Mouse (Mus musculus): ENCODE data around the gene Cpeb3.
"Not testable (repeated sequence)": the region's sequence is repeated elsewhere in the genome, so short reads cannot be mapped to it uniquely, and the experiment has no call there.

The Cpeb3 gene

DNA sequence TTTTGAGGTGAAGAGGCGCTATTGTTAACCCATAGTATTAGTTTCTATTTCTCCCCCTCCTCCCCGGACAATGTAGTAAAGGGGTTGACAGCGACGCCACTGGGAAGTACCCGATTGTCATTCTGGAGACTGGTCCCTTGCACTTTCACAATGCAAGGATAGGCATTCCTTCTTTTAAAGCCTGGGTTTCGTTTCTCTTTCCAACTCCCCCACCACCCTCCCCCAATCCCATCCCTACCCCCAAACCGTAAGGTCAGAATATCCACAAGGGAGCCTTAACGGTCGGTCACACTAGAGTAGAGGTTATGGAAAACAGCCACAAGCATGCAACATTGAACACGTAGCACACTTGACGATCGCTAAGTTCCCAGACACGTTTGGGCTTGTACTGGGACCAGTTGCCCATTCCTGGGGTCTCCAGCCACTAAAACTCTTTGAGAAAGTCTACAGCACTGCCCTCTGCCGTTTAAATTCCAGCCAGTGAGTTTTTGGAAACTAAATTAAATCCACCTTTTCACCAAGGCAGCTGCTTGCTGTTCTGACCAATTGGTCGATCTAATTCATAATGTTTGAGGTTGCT is at the start of gene Cpeb3:
Gene Cpeb3 (minus strand): TSS at position 426 of the 580 bp plus-strand sequence.
- DNase-seq (ENCODE audit: low spot score): peak; percentile 11

DNA sequence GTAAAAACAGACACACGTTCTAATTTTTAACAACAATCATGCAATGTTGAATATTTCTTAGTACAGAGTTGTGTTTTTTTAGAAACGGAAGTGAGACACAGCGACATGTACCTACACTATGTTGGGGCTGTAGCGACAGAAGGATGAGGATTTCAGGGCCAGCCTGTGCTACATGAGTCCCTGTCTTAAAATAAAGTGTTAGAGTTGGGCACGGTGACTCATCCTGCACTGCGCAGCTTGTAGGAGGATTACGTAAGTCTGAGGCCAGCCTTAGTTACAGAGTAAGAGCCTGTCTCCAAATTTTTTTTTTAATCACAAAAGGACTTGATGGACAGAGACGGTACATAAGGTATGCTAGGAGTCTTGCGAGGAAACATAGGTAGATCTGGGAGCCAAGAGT is 46.9 kb upstream of the Cpeb3 start:
- no peak for DNase-seq (ENCODE audit: low spot score)

DNA sequence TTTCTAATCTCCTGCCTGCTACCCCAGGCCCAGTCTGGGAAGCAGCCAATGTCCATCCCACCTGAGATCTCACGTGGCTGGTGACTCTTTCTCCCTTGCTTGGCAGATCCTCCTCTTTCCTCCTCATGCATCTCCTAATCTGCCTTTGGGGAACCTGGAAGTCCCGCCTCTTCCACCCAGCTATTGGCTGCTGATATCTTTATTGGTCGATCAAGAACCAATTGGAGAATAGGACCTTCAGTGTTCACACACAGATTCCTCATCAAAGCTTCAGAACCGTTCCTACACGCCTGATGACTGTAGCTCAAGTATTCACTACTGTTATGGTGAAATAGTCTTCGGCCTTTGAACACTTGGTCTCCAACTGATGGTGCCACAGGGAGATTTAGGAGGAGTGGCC is 43.7 kb upstream of the Cpeb3 start:
- DNase-seq (ENCODE audit: low spot score): no peak

DNA sequence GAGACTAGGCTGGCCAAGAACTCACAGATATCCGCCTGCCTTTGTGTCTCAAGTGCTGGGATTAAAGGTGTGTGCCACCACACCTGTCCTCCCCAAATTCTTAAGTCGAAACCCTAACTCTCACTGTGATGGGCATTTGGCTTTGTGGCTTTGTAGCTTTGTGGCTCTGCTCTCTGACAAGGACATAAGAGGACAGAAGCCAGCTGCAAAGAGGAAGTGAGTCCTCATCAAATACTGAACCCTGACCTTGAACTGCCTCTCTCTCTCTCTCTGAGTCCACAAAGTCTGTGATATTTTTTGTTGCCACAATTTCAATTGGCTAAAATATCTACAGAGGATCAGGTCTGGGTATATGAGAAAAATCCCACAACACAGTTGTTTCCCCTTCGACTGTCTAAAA is 39.8 kb upstream of the Cpeb3 start:
- DNase-seq (ENCODE audit: low spot score): no peak

DNA sequence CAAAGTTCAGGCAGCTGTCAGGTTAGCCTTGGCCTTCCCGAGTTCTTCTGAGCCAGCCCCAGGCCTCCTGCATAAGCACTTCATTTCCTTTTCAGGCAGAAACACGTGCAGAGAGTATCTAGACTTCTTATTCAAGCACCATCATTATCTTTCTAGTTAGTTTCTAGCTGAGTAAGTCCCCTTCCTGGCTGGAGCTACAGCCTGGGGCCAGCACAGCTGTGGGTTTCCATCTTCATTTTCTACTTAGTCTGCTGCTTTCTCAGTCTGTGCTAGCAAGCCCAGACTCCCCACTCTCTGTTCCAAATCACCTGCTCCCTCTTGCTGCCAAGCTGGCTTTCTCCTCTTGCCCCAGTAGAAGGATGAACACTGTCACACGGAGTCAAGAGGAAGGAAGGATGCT is 38.5 kb upstream of the Cpeb3 start:
- DNase-seq (ENCODE audit: low spot score): no peak

DNA sequence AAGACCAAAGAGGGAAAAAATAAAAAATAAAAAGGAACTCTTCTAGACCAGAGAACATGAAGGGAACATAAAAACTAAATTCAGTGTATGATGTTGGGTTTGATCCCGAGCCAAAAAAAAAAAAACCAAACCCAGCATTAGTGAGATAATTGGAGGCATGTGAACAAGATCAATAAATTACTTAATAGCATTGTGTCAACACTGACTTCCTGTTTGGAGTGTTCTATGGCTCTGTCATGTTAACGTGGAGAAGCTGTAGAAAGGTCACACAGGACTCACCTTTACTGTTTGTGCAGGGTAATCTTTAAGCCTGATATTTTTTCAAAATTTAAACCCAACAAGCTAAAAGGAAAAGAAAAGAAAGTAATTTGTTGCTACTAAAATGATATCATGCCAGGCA is 34.3 kb upstream of the Cpeb3 start:
- no peak for DNase-seq (ENCODE audit: low spot score)

DNA sequence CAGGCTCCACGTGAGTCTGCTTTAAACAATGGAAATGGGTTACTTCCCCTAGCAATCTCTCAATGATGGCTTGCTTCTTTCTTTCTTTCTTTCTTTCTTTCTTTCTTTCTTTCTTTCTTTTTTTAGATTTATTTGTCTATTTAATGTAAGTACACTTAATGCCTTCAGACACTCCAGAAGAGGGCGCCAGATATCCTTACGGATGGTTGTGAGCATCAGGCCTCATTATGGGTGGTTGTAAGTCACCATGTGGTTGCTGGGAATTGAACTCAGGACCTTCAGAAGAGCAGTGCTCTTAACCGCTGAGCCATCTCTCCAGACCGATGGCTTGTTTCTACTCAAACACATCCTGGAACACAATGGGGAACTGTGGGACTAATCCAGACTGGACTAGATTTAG is 32.8 kb upstream of the Cpeb3 start:
- DNase-seq (ENCODE audit: low spot score): no peak

DNA sequence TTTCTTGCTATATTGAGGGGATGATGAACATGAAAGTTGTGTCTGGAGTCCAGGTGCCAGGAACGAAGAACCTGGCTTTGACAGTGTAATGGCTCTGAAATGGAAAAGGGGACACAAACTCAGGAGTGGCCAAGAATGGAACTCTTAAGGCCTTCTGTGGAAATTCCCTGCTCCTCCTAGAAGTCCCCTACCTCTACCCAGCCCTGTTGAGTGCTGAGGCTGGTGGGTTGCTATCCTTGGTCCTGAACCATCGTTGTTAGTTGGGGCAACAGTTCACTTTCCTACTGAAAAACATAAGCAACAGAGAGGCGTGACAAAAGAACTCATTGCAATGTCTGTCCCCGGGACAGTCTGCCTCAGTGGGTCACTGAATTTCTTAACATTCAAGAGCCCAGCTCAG is 30.7 kb upstream of the Cpeb3 start:
- DNase-seq (ENCODE audit: low spot score): no peak

DNA sequence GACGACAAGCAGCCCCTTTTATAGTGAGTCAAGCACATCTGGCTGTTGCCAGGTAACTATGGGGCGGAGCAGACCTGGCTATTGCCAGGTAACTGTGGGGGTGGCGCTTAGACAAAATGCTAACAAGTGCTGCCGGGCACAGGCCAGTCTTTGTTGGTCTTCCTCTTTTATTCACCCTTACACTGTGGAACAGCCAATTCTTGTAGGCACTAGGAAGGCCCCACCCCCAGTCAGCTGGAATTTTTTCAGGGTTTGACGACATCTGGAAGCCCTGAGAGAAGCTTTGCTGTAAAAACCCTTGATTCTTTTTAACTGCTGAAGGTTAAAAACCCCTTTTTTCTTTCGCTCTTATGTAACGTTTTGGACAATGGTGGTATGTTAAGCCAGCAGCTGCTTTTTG is 30.2 kb upstream of the Cpeb3 start:
- DNase-seq (ENCODE audit: low spot score): no peak

DNA sequence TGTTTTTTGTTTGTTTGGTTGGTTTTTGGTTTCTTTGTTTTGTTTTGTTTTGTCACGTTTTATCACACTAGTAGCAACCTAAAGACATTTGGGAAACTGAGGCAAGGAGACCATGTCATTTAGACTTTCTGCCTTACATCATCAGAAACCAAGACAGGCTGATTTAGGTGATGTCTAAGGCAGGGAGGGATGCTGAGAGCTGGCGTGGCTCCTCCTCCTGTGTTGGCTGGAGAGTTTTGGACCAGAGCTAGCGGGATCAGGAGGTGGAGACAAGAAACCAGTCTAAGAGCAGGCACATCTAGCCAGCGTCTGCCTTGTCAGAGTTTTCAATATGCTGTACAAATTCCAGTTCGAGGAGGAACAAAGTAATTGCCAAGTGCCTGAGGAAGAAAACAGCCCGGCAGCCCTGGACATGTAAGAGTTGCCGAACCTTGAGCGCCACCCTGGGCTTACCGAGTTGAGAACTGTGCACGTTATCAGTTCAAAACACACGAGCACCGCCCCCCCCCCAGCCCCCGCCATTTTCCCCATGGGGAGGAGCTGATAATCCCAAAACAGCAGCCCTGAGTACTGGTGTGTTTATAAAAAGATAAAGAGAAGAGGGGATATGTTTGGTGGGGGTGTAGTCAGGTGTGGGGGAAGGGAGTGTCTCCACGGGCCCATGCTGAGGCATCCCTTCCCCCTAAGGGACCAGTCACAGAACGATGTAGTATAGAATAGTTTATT is 29.5 kb upstream of the Cpeb3 start:
- no peak for DNase-seq (ENCODE audit: low spot score)

DNA sequence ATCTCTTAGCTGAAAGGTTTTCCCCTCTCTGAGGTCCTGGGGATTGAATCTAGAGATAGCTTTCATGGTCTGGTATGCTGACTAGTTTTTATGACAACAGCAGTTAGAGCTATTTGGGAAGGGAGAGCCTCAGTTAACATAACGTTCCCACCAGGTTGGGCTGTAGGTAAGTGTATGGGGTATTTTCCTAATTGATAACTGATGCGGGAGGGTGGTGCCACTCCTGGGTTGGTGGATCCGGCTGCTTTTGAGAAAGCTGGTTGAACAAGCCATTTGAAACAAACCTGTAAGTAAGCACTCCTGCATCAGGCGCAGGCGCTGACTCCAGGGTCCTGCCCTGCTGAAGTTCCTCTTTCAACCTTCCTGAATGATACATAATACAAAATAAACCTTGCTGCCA is 28.9 kb upstream of the Cpeb3 start:
- no peak for DNase-seq (ENCODE audit: low spot score)

DNA sequence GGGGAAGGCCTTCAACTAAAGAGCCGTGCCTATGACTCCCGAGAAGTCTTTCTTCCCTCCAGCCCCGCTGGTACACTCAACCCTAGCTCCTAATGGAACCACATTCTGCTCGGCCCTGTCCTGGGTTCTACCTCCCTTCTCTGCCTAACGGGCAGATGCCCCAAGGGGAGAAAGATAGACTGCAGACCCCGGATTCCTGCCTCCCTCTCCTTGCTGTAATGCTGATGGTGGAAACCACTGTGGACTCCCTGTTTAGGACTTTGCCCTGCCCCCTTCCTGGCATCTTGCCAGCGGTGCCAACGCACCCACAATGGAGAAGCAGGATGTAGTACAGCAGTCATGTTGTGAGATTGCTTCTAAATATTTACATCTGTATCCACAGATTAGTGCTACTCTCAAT is 27.4 kb upstream of the Cpeb3 start:
- DNase-seq (ENCODE audit: low spot score): no peak

DNA sequence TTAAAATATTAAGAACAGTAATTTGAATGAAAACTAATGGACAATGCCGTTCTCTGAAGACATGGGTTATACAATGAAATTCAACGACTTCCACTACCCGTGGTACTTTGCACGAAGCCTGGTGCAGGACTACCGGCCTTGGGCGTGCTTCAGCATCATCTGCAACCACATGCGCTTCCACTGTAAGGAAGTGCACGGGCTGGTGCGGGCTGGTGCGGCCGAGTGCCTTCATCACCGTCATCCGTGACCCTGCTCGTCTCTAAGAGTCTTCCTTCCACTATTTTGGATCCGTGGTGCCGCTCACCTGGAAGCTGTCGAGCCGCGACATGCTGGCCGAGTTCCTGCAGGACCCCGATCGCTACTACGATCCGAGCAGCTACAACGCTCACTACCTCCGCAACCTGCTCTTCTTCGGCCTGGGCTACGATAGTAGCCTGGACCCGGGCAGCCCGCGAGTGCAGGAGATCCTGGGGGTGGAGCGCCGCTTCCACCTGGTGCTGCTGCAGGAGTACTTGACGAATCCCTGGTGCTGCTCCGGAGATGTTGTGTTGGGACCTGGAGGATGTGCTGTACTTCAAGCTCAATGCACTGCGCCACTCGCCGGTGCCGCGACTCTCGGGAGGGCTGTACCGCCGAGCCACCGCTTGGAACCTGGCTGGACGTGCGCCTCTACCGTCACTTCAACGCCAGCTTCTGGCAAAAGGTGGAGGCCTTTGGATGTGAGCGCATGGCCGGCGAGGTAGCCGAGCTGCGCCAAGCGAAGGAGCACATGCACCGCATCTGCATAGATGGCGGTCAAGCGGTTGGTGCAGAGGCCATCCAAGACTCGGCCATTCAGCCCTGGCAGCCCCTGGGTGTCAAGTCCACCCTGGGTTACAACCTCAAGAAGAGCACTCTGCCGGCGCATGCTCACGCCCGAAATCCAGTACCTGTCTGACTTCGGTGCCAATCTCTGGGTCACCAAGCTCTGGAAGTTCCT is 25.4 kb upstream of the Cpeb3 start:
- no peak for DNase-seq (ENCODE audit: low spot score)

DNA sequence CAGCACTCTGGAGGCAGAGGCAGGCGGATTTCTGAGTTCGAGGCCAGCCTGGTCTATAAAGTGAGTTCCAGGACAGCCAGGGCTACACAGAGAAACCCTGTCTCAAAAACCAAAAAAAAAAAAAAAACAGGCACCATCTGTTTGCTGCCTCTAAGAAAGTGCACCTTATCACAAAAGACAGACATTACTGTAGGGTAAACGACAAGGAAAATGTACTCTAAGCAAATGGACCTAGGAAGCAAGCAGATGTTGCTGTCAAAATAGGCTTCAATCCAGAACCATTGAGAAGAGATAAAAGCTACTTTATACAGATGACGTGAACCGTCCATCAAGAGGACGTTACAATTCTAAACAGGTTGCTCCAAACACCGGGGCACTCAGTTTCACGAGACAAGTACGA is 24.2 kb upstream of the Cpeb3 start:
- not testable (repeated sequence) for DNase-seq (ENCODE audit: low spot score)

DNA sequence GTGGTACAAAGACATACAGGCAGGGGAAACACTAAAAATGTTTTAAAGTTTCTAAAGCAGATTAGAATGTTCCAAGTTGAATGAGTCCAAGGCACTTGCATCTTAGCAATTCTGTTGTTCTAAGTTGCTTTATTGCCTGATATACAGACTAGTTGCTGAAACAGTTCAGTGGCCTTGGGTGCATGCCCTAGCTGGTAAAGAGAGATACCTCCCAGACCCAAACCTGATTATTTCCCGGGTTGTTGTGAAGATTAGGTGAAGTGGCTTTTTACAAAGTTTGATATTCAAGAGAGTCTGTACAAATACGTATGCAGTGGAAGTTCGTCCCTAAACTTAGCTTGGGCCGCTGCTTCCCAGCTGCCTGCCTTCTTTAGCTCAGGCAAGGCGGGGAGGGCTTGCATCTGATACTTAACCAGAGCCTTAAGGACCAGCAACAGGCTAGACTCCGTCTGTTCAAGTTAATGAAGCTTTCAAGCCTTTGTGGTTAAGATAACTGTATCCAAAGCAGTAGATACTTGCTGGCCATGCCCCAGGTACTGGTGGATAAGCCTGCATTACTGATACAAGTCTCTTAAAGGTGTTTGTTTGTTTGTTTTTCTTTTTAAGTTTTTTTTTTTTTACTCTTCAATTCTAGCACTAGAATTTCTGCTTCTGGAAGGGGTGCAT is 16.9 kb upstream of the Cpeb3 start:
- no peak for DNase-seq (ENCODE audit: low spot score)

DNA sequence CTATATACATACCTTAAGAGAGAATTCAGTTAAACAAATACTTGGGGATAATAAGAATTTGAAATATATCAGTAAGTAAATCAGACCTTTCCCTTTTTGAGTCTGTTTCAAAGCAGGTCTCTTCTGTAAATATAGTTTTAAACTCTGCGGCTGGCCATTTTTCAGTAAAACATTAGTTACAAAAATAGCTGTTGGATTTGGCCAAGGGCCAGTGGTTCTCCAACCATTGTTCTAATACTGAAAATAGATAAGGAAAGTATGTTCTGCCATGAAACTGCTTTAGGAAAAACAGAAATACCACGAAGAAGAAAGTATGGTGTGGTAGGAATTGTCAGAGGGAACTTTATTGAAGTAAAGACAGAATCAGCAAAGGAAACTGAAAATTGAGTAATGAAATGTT is 6.3 kb upstream of the Cpeb3 start:
- no peak for DNase-seq (ENCODE audit: low spot score)

DNA sequence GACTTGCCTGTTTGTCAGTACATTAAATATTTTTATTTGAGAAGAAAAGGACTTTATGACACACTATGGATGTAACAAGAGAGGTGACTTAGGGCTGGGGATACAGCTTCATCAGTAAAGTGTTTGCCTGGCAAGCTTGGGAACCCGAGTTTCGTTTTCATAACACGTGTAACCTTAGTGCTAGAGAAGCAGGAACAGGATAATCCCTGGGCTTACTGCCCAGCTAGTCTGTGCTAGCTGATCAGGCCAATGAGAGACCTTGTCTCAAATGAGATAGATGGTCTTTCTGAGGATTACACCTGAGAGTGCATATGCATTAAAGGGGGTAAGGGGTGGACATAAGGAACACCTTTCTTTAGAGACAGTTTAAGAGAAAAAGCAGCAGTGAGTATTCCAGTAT is 3.0 kb upstream of the Cpeb3 start:
- DNase-seq (ENCODE audit: low spot score): no peak

DNA sequence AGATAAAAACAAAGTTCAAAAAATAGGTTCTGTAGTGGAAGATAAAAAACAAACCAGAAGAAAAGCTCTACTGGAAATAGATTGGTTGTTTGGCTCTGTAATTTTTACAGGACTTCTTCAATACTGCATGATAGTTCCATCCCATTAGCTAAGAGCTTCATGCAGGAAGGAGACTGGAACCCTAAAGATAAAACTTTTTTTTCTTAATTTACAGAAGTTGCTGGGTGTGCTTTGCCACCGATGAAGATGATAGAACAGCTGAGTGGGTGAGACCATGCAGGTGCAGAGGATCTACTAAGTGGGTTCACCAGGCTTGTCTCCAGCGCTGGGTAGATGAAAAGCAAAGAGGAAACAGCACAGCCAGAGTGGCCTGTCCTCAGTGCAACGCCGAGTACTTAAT is 2.1 kb upstream of the Cpeb3 start:
- no peak for DNase-seq (ENCODE audit: low spot score)

DNA sequence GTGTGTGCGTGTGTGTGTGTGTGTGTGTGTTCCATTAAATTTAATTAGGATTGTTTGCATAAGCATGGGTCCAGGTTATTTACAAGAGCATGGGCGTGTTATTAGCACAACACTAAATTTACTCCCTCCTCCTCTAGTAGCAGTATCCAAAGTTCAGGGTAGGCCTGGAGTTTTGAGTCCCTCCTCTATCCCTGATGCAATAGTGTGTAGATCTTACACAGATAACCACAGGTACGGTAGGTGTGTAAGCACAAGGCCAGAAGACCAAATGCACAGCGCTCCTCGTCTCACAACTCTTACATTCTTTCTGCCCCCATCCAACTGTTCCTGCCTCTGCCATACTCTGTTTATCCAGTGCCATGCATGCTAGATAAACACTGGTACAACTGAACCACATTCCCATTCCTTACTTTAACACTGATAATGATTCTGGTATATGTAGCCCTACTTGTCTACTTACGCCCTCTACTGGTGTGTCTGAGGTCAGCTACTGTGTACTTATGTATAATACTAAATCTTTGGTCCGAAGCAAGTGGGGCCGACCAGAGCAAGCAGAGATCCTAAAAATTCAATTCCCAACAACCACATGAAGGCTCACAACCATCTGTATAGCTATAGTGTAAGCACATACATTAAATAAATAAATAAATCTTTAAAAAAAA is 1.2 kb upstream of the Cpeb3 start:
- no peak for DNase-seq (ENCODE audit: low spot score)

DNA sequence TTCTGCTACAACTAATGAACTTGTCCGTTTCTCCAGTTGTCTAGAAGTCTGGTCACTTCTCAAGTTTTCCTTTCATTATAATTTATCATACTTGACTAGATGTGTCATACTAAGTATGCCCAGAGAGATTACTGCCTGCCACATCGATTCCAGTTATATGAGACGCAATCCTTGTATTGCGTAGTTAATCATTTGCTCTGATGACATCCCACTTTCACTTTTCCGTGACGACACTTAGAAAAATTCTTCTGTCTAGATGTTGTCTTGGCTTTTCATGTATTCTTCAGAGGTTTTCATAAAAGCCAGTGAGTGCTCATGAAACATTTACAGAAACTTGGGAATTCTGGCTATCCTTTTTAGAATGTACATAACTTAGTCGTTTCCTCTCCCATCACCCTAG is 585 bp upstream of the Cpeb3 start:
- DNase-seq (ENCODE audit: low spot score): no peak

DNA sequence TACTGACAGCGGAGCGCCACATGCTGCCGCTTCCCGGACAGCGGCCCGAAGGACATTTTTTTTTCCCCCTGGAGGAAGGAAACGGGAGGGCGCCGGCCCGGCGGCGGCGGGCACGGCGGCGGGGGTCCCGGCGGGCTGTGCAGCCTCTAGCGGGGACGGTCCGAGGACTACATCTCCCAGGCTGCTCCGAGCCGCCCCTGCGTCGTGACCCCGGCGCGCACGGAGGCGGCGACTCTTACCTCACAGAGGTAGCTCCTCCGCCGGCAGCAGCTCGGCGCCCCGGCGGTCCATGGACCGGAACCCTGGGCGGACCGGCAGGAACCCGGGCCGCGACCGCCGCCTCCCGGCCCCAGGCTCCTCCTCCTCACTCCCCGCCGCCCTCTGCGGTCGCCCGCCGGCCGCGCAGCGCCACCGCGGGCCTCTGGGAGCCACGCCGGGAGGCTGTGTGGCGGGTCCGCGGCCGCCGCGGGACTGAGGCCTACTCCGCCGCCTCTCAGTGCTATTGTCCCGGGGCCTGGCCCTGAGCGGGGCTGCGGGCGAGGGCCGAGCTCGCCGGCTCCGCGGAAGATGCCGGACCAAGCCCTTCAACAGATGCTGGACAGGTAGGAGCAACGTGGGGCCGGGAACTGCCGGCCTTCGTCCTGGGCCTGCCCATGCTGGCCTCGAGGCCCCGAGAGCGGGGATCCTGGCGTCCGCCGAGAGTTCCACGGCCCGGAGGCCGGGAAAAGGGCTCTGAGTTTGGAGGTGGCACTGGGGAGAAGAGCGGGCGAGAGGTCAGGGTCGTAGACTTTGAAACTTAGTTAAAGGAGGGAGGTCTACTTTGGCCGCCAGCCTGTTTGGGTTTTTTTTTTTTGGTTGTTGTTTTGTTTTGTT is 862 bp downstream of the Cpeb3 start, which contains the start of gene March5:
Gene March5 (plus strand): TSS at position 241 of the 873 bp plus-strand sequence.
- peak; percentile 93 for DNase-seq (ENCODE audit: low spot score)

All from testis, postnatal 14 days (tissue).